Mouse (Mus musculus) erythroblast, adult 5-6 weeks (primary cell): Measurements from ENCODE around the gene Sertad2. TPM values are rescaled to one million over a fixed set of nuclear protein-coding genes. Genes with fewer than 3 reads are reported as not detected.
A peak's percentile ranks its signal among the peaks of the same experiment; 100 is the strongest.

ENCODE experiments used
- ATAC-seq: replicated peaks from 2 replicates; pipeline ENCODE4 v1.8.0; 2016; ENCODE audit warnings: moderate number of reproducible peaks, mild to moderate bottlenecking, moderate TSS enrichment, inconsistent platforms; ENCODE audit not compliant: poor library complexity, low FRiP score, severe bottlenecking
- total RNA-seq, 2 experiments: library from RNA; stranded (forward) in 1 of 2; stranded (reverse) in 1 of 2; fragments of 150-400 nt in 1 of 2; fragments of 200-764, 138-1000 nt in 1 of 2; gene quantifications; 2 replicates each; pipeline versions ENCODE4 v1.2.3 to v1.2.4; 2015 to 2017; ENCODE audit warnings: low replicate concordance in 2 of 2

The Sertad2 gene
- total RNA-seq, 2 experiments from 2014 or later: 113 to 159 TPM

- ATAC-seq: no peak
Observed at GRCm38 (mm10) chr11:20663580-20664198, 120.6 kb downstream of the Sertad2 start.

GRCm38 (mm10) chr11:20664878-20665277 lies 121.8 kb downstream of the Sertad2 start:
- ATAC-seq: no peak

- ATAC-seq: no peak
Observed at GRCm38 (mm10) chr11:20671789-20672392, 128.8 kb downstream of the Sertad2 start.

GRCm38 (mm10) chr11:20672513-20672912 lies 129.5 kb downstream of the Sertad2 start:
- ATAC-seq: no peak

GRCm38 (mm10) chr11:20679396-20679795 lies 136.3 kb downstream of the Sertad2 start:
- no peak for ATAC-seq

GRCm38 (mm10) chr11:20680781-20681180 lies 137.7 kb downstream of the Sertad2 start:
- ATAC-seq: no peak

- no peak for ATAC-seq
Observed at GRCm38 (mm10) chr11:20681679-20682078, 138.6 kb downstream of the Sertad2 start.

GRCm38 (mm10) chr11:20691000-20691399 lies 147.9 kb downstream of the Sertad2 start:
- ATAC-seq: peak; percentile 85

Other genes starting within 250 kb of the Sertad2 start
- not detected in 2 replicates for gene Slc1a4, start 210.5 kb upstream of the Sertad2 start, total RNA-seq (2015; ENCODE audit: low replicate concordance)
- 0.28 and 1.0 TPM in 2 replicates for gene Slc1a4, start 210.5 kb upstream of the Sertad2 start, total RNA-seq (2017; ENCODE audit: low replicate concordance)
- 55.6 and 113 TPM in 2 replicates for gene Aftph, start 198.3 kb downstream of the Sertad2 start, total RNA-seq (2015; ENCODE audit: low replicate concordance)
- 60.3 and 67.9 TPM in 2 replicates for gene Aftph, start 198.3 kb downstream of the Sertad2 start, total RNA-seq (2017; ENCODE audit: low replicate concordance)